Mouse (Mus musculus) layer of hippocampus, adult 2 months (tissue): ENCODE results near the gene Mcm10. TPM values are rescaled to one million over a fixed set of nuclear protein-coding genes. Genes with fewer than 3 reads are reported as not detected.
"Not testable (repeated sequence)": the region's sequence is repeated elsewhere in the genome, so short reads cannot be mapped to it uniquely, and the experiment has no call there.

ENCODE experiments used
- DNase-seq, 2 experiments: peaks; one replicate each; pipeline ENCODE4 v3.0.0; 2022; ENCODE audit warnings: low spot score in 2 of 2
- H3K27ac ChIP-seq: fragments of 200-600 bp; 2 replicates; pipeline ENCODE4 v1.8.1; 2022
- H3K4me3 ChIP-seq: fragments of 200-600 bp; 2 replicates; pipeline ENCODE4 v1.8.1; 2022; ENCODE audit warnings: mild to moderate bottlenecking
- CTCF ChIP-seq: fragments of 200-600 bp; conservative IDR thresholded peaks from 2 replicates; pipeline ENCODE4 v1.8.1; 2022; ENCODE audit warnings: antibody characterized with exemption, mild to moderate bottlenecking, moderate library complexity
- total RNA-seq, 2 experiments: library from RNA; stranded (reverse); gene quantifications; 2 replicates each; pipeline ENCODE4 v1.2.3; 2021

Mcm10 gene
- total RNA-seq, 2 experiments from 2014 or later: 1.1 to 2.0 TPM

GRCm38 (mm10) chr2:4993584-4993983 is 19.0 kb downstream of the Mcm10 start:
- TF ChIP-seq CTCF: no peak
- H3K27ac ChIP-seq: peak overlapping the region; percentile 59
- DNase-seq: peak; percentile 42 to 43
- H3K4me3 ChIP-seq: no peak overlapping the region

DNA sequence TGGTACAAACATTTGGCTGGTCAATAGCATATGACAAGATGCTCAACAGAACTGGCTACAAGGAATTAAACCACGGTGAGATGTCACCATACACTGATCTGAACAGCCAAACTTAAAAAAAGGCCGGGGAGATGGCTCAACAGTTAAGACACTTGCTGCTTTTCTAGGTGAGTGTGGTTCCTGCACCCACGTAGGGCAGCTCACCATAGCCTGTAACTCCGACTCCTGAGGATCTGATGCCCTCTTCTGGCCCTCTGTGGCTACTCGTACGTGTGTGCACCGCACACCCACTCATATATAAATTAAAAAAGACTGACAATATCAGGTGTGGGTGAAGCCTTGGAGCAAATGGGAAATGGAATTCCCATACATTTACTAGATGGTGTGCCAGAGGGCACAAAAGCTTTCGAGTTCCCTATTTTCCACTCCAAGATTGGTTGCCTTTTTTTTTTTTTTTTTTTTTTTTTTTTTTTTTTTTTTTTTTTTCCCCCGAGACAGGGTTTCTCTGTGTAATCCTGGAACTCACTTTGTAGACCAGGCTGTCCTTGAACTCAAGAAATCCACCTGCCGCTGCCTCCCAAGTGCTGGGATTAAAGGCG is 23.7 kb downstream of the Mcm10 start:
- Histone ChIP-seq H3K4me3 (no peak overlapping the region), H3K27ac (no peak overlapping the region)
- peak; percentile 40 for TF ChIP-seq CTCF
- no peak for DNase-seq

DNA sequence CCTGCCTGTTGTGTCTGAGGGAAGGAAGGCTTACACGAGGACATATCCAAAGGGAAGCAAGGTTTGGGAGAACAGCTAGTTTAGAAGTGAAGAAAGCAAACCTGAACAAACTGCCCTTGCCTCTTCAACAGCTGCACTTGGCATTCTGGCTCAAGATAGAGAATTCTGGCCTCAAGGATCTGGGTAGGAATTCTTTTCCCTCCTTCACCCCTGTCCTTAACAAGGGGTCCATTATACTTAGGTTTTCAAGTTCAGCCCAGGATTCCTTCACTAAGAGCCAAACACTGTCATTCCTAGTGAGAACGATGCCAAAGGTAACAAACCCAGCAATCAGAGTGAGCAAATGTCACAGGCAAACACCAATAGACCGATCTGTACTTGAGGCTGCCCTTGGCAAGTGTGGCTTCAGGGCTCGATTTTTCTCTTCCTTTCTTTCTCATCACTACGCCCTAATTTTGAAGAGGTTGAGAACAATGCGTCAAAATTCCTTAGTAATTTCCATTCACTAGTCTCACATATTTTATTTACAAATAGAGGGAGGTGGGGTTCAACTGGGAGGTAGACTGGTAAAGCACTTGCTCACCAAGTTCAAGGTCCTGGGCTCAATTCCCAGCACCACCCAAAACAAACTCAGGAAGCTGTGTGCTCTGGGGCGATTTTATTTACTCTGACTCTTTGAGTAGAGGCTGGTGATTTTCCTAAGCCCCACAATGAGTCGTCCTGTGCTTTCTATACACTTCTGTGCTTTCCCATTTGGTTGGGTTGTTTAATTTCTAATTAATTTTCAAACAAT is 25.0 kb downstream of the Mcm10 start:
- DNase-seq: no peak
- no peak for TF ChIP-seq CTCF
- H3K4me3 ChIP-seq: no peak overlapping the region
- no peak overlapping the region for H3K27ac ChIP-seq

- H3K4me3 ChIP-seq: no peak overlapping the region
- no peak overlapping the region for H3K27ac ChIP-seq
- DNase-seq: no peak
- no peak for TF ChIP-seq CTCF
These were observed 25.8 kb downstream of the Mcm10 start for GRCm38 (mm10) chr2:4986798-4987197.

DNA sequence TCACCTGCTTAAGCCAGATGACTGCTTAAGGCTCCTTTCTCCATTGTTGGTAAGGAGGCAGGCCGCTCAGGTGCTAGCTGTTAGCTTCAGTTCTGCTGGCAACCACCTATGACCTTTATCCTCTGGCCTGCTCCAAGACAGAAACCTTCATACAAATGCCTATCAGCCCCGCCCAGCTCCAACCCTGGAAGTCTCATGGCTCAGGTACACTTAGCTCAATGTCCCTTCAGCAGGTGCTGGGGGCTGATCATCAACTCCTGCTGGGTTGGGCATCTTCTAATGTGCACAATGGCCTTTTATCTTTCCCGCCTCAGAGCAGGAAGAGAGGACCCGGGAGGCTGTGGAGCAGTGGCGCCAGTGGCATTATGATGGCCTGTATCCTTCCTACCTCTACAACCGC is 27.6 kb downstream of the Mcm10 start:
- Histone ChIP-seq H3K4me3 (no peak overlapping the region), H3K27ac (no peak overlapping the region)
- no peak for DNase-seq
- TF ChIP-seq CTCF: no peak

DNA sequence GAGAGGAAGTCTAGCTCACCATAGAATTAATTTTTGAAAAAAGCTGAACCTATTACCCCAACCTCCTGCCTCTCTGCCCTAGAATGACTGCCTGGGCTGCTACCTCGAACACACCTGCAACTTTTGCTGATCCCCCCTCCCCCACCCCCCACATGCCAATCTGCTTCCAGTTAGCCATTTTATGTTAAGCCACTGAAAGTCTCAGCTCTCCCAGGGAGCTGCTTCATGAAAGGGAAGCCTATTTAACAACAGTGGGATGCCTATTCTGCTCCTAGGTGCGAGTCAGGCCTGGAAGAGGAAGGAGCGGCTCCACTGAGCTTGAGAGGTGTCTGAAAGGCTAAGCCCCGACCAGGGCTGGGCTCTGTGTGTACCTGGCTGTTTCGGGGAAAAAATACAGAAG is 28.6 kb downstream of the Mcm10 start:
- Histone ChIP-seq H3K4me3 (no peak overlapping the region), H3K27ac (no peak overlapping the region)
- DNase-seq: no peak
- no peak for TF ChIP-seq CTCF

GRCm38 (mm10) chr2:4978091-4978490 is 34.5 kb downstream of the Mcm10 start:
- Histone ChIP-seq H3K4me3 (no peak overlapping the region), H3K27ac (peak overlapping the region; percentile 36; the same call in 1 of the 2 replicates)
- peak; percentile 41 to 55 for DNase-seq
- no peak for TF ChIP-seq CTCF

DNA sequence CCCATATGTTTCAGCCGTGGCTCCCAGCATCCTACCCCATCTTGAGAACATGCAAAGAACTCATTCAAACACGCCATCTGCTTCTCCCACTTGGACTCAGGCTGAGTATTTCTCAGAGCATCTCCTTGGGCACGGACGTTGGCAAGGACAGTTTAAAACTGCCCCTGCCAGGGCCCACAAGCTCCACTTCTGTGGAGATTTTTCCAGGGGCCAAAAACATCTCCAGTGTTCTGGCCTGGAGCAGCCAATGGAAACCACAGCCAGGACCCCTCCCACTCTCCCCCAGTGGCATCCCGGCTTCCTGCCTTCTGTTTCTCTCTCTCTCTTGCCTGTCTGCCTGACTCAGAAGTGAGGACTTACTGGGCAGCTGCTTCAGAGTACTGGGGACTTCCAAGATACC is 36.8 kb downstream of the Mcm10 start, which contains the start of gene Ucma:
Ucma (plus strand) TSS at position 316 of the 400 bp plus-strand sequence.
- Histone ChIP-seq H3K4me3 (no peak within 1 kb of the TSS), H3K27ac (peak within 1 kb of the TSS; percentile 11; the same call in 1 of the 2 replicates)
- DNase-seq: peak in 1 of 2 experiments; percentile 42
- TF ChIP-seq CTCF: no peak

DNA sequence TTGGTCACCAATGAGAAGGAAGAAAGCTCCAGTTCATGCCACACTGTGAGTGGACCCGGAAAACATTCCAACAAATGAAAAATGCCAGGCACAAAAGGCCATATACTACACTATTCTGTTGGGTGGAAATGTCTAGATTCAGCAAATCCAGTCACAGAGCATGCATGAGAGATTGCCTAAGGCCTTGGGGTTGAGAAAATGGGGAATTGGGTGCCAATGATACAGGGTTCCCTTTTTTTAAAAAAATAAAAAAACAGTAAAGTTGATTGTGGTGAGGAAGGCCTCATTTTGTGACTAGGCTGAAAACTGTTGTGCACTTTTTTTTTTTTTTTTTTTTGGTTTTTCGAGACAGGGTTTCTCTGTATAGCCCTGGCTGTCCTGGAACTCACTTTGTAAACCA is 43.5 kb downstream of the Mcm10 start:
- no peak for TF ChIP-seq CTCF
- Histone ChIP-seq H3K27ac (no peak overlapping the region), H3K4me3 (no peak overlapping the region)
- DNase-seq: no peak

DNA sequence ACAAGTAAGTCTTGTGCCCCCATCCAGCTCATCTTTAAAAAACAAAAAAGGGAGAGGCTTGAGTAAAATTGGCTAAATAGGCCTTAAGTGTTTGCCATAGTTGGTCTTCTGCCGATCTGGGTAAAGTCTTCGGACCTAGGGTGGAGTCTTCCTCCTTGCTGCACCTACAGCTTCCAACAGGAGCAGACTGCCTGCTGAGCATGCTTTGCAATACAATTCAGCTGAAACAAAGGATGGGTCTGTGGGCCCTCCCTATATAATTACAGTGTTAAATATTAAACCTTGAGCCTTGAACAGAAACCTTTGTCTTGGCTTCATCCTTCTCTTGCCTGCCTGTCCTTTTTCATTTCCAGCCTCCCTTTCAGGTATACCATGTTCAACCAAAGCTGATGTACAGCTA is 44.8 kb downstream of the Mcm10 start:
- no peak overlapping the region for H3K4me3 ChIP-seq
- H3K27ac ChIP-seq: no peak overlapping the region
- TF ChIP-seq CTCF: no peak
- no peak for DNase-seq

DNA sequence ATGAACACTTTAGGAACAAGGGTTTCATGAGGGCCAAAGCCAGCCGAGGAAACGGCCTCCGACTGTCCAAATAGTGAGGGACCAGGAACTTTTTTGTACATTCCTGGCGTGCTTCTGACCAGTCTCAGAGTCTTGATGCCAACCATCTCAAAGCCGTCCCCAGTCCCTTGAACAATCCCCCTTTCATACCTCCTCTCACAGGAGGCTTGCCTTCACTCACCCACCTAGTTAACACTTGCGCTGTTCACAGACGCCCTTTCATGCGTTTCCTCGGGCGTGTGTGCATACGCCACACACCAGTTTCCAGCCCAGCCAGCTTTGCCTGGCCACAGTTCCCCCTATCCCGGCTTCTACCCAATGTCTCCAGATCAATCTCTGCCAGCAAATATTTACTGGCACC is 54.6 kb downstream of the Mcm10 start:
- DNase-seq: no peak
- no peak overlapping the region for H3K27ac ChIP-seq
- TF ChIP-seq CTCF: no peak
- H3K4me3 ChIP-seq: no peak overlapping the region

DNA sequence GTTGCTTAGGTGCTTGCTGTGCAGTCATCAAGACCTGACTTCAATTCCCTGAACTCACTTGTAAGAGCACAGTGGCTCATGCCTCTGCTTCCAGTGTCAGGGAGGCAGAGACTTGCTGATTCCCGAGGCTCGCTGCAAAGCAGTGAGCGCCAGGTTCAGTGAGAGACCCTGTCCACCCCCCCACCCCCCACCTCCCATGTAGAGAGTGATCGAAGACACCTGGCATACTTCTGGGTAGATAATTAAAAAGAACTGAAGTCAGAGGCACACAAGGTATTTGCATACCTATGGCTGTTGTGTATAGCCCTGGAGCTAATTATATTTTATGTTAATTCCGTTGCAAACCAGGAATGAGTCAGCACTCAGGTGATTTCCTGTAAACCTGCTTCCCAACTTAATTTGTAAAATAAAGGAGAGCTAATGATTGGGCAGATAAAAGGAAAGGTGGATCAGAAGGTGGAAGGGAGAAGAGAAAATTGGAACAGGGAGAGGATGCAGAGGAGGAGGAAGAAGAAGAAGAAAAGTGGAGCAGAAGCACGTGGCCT is 58.3 kb downstream of the Mcm10 start:
- Histone ChIP-seq H3K4me3 (no peak overlapping the region), H3K27ac (no peak overlapping the region)
- no peak for DNase-seq
- no peak for TF ChIP-seq CTCF

DNA sequence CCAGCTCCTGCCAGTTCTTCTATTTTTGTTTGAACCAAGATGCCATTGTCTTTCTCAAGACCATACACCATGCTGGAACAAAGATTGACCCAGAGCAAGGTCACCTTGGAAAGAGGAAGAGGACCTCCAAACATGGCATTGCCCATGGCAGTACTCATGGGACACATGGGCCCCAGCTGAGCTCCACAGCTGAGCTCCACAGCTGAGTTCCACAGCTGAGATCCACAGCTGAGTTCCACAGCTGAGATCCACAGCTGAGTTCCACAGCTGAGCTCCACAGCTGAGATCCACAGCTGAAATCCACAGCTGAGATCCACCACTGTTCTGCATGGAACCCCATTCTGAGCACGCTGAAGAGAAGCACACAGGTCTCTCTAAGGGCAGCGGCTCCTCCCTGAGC is 61.6 kb downstream of the Mcm10 start:
- DNase-seq: no peak
- H3K27ac ChIP-seq: no peak overlapping the region
- no peak overlapping the region for H3K4me3 ChIP-seq
- no peak for TF ChIP-seq CTCF

DNA sequence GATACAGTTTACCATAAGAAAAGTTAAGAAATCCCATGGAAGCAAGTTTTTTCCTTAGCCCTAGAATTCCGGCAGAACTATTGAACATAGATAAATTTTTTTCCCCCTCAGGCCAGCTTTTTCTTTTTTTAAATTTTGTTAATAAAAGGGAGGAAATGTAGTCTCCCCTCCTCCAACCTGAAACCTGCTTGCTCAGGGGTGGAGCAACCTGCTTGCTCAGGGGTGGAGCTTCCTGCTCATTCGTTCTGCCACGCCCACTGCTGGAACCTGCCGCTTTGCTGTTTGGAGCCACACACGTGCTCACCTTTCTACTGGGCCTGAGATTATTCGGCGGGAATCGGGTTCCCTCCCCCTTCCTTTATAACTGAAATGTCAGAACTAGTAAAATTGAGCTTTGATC is 62.9 kb downstream of the Mcm10 start:
- H3K4me3 ChIP-seq: not testable (repeated sequence)

More for the DNA sequence above, 62.9 kb downstream of the Mcm10 start:
- DNase-seq, H3K27ac ChIP-seq: not testable (repeated sequence)
